Mouse (Mus musculus) CD4-positive, CD25-positive, alpha-beta regulatory T cell, adult 2 months (primary cell): ENCODE data around the gene Astn1.

Experiments
- DNase-seq: peaks from one replicate; pipeline ENCODE4 v3.0.0-alpha.2; 2012; ENCODE audit warnings: low read depth, low spot score

Astn1 gene

DNA sequence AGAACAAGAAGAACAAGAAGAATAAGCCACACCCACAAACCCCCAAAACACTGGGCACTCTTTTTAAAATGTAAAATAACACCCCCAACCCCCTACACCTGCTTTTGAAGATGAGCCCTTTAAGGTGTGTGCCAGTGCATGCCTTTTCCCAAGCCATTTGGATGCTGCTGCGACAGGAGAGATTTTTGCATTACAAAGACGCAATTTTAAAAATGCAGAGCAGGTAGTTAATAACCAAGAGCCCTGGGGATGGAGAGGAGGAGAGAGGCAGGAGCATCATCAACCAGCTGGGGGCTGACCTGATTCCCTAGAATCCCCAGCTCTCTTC is at the start of gene Astn1:
Gene Astn1 (plus strand): TSS at position 310 of the 328 bp plus-strand sequence.
- DNase-seq, result no peak

DNA sequence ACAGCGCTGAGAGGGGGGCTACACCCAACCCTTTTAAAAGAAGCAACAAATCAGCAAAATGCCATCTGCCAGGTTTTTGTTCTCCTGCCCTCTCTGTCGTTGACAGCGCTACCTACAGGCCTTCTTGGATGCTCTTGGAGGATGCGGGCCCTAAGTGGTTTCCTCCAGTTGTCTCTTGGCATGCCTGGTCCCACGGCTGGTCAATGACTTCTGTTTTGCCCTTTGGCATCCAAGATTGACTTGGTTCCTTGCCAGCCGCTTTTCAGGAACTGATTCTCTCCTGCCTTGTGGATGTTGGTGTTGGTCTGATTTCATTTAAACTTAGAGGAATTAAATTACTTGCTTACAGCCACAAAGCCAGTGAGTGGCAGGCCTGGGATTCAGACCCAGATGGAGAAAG is 38.7 kb upstream of the Astn1 start:
- DNase-seq, result no peak

DNA sequence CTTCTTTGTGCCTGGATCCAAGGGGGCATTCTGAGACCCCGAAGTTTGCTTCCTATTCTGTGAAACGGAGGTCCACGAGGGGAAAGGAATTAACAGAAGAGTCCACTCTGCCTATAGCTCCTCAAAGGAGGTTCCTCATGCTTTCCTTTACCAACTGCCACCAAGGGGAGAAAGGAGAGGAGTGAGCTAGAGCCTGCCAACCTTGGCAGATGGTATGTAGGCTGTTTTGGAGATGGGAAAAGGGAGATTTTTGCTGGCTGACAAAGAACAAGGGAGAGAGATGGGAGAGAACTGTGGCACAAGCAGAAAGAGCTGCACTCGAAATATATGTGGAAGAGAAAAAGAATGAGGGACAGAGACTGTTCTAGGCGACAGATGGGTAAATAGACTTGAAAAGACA is 33.9 kb upstream of the Astn1 start:
- DNase-seq, result no peak

DNA sequence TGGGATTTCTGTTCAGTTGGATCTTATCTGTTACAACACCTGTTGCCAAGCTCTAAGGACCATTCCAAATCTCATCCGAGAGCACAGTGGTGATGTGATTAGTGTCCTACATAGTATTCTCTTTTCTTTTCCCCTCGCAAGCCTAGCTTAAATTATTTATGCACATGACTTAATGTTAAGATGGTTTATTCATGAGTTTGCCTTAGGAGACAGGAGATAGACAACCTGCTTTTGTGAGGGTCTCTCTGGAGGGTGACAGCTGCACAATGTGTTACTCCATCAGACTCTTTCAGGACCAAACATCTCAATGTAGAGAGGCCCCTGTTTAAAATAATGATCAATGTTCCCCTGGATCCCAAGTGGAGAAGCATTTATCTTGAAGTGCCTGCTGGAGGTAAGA is 33.2 kb upstream of the Astn1 start:
- no peak for DNase-seq

DNA sequence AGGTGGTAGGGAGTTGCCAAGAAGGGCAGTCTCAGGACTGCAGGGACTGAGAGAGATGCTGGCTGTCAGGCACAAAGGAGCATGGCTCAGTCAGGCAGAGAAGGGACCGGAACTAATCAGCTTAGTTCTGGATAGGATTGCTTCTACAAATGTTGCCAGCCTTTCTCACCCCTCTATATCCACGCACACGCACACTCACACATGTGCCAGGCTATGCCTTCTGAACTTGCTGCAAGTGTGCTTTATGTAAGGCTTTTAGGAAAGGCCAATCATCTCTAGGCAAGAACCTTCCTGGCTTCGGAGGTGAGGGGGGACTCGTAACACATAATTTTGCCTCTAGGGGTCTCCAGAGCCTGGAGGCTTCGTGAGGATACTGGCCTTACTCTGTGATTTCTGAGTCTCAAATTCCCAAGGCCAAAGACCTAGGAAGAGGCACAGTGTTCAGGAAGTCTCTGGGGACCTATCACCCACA is 18.8 kb upstream of the Astn1 start:
- DNase-seq, result no peak

DNA sequence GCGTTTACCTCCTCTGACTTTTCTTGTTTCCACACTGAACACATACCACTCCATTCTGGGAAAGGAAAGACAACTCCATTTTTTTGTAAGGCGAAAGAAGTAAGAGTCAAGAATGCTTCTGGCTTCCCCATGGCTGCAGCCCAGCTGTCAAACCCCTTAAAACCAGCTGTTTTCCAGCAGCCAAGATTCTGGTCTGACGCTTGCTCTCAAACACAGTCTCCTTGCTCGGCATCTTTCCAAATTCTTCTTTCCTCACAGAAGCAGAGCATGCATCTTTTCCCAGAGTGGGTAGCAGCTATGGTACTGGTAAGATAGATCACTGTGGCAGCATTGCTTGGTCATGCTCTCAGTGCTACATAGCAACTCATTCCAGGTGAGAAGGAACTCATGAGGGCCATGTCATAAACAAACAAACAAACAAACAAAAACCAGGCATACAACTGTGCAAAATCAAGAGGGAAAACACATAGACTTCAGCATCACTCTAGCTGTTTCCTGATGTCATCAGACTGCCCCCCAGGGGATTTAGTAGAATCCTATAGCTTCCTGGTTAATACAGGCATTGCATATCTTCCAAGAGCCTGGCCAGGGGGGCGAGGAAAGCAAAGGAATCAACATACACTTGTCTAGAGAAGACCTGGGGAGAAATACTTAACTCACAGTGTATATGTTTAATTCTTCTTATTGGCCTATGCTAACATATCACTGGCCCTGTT is 8.3 kb upstream of the Astn1 start:
- DNase-seq, result no peak

DNA sequence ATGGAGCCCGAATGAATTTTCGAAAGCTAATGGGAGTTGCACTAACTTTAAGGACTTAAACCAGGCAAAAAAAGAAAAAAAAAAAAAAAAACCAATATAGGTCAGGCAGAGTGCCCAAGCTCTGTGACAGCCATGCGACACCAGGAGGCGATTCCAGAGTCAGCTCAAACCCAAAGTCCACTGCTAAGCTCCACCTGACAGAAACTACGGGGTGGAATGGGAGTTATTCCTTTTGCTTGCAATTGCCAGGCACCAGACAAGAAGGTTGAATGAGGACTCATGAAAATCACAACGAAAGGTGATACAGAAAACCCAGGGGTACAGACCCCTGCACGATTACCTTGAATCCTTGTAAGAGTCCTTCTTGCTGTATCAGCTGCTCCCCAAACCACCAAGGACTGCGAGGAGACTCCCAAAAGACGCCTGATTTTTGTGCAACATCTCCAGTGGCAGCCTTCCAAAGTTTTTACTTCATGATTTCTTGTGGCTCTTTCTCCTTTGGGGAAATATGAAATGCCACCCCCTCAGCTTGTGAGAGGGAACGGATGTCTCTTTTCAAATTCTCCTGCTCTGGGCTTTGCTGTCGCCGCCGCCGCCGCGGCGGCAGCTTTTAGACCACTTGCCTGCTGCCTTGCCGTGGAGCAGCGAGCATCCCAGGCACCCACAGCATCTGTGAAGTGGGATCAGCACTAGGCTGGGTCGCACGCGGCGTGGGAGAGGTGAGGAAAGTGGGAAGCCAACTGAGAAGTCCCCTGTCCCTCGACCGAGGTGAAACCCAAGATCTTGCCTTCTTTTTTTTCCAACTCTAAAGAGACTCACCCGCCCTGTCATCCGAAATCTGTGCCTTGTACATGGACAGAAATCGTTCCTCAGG is 6.7 kb upstream of the Astn1 start:
- DNase-seq, result no peak

DNA sequence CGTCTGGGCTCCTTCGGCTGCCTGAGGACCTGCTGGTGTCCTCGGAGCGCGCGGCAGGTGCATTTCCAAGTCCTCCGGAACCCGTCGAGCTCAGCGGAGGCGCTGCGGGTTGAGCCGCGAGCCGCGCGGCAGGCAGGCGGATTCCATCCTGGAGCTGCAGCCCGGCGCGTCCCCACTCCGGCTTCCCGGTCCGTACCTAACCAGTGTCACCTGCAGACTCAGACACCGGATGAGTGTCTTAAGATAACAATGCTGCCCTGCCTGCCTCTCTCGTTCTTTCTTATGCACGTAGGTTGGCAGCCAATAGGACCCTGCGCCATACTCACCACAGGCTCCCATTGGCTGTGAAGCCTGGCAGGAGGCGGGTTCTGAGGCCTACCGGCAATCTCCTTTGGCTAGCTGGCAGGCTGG is 6.0 kb upstream of the Astn1 start, which contains the start of gene Brinp2:
Gene Brinp2 (minus strand): TSS at position 276 of the 411 bp plus-strand sequence.
- no peak for DNase-seq

DNA sequence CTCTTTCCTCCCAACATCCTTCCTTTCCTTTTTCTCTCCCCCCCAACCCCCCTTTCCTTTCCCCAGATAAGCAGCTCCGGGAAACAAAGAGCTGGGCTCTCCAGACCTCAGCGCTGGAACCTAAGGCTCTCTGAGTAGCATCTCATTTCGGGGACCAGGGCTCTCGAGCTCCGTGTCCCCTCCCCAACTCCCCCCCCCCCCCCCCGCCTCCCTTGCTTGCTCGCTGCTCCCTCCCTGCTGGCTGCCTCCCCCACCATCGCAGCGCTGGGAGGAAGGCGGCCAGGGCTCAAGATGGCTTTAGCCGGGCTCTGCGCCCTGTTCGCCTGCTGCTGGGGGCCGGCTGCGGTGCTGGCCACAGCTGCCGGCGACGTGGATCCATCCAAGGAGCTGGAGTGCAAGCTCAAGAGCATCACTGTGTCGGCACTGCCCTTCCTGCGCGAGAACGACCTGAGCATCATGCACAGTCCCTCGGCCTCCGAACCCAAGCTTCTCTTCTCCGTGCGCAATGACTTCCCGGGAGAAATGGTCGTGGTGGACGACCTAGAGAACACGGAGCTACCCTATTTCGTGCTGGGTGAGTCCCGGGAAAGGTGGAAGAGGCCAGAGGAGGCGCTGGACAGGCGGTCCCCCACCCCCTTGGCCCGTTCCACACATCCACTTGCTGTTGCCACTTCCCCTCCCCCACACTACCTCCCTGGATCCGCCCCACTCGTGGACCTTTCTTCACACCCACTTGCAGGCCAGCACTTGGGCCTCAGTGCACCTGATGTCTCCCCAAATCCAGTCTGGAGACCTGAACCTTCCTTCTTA is 424 bp downstream of the Astn1 start:
- no peak for DNase-seq

DNA sequence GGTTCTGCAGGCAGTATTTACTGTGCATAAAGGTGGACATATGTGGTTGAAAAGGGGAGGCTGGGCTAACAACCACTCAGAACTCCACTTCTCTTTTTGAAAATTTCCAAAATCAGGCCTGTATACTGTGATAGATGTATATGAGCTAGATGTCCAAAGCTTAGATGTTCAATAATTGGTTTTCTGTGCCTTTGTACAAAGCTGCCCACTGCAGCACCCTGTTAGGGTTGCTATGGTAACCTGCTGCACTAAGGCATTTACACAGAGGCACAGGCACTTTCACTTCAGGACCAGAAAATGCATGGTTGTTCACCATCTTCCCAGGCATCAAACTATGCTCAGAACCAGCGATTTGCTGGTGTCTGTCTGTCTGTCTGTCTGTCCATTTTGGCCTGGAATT is 2.4 kb downstream of the Astn1 start:
- DNase-seq, result no peak

DNA sequence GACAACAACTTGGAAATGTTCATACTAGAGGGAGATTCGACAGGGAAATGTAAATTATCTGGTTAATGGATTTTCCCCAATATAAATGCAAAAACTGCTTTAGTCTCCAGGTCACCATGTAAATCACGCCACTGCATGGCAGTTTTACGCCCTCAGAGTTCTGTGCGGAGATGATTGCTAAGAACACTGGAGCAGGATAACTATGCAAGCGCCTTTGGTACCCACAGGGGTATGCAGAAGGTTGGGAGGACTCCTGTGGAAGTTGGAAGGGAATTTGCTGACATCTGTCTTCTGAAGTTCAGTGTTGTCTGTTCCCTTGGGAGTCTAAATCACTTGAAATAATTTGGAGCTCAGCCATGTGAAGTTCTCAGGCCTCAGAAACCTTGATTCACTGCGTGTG is 20.2 kb downstream of the Astn1 start:
- DNase-seq, result no peak

DNA sequence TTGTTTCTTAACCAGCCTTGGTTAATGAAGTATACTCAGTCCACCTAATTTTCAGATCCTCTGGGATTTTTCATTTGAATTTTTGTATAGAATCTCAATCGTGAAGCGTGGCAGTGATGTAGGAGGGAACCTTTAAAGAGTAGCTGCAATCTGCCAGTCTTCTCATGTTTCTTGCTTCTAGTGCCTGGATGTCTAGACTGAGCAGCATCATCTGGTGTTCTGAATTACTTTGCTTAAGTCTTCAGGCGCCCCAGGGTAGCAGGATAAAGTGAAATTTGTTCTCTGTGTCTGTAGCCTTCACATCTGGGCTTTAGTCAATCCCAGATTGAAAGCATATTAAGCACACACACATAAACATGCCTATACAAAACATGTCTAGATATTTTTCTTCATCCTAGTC is 21.1 kb downstream of the Astn1 start:
- no peak for DNase-seq

DNA sequence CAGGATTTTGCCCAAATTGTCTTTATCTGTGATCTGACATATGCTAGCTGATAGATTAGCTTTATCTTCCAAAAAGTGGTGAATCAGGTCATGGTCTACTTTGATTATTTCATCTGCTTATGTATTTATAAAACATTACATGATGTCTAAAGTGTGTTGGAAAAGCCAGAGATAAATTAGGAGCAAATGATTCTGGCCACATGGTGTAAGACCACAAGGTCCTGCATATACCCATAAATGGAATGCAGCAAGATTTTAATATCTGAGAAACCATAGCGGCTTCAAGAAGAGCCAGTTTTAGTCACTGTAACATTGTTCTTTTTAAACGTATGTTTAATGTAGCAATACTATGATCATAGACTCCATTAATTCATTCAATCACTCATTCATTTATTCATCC is 23.2 kb downstream of the Astn1 start:
- DNase-seq, result no peak

DNA sequence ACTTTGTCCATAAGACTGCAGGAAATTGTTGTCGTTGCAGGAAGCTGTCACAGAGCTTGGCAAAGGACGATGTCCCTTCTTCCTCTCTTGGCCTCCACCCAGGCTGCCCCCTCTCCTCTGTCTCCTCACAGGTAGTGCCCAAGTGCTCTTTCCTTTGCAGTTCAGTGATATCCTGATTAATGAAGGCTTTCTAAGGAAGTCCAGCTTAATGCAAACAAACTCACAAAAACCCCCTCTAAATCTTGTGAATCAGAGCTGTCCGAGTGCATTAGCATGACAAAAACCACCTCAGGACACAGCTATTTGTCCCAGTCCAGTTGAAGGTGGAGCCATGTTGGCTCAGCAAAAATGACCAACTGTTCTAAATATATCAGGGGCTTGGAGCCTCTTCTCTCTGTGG is 24.7 kb downstream of the Astn1 start:
- no peak for DNase-seq

DNA sequence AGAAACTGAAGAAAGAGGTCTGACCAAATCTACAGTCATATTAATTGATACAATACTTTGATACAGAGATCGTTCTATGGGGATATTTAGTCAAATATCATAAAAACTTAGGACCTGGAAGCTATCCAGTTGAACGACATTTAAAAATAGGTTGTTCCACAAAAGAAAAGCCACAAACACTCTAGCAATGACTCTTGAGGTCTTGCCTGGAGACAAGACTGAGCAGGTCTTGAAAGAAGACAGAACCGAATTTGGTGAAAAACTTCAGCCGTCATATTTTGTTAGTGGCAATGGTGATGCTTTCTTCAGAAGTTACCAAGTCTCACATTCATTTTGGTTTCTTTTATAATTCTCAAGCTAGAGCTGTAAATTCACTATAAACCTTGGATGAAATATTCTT is 26.9 kb downstream of the Astn1 start:
- no peak for DNase-seq

DNA sequence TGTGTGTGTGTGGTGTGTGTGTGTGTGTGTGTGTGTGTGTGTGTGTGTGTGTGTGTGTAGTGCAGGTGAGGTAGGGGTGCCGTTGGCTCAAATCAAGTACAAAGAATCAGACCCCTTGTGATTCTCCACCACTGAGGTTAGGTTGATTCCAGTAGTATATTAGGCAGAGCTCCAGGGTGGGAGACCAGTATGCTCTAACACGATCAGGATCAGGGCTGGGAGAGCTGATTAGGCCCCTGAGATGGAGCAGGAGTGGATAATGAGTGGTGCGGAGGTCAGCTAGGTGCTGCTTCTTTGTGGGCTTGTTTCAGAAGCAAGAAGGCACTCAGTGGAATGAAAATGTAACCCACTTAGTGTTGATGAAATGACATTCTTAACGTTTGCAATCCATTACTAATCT is 28.6 kb downstream of the Astn1 start:
- DNase-seq, result no peak

DNA sequence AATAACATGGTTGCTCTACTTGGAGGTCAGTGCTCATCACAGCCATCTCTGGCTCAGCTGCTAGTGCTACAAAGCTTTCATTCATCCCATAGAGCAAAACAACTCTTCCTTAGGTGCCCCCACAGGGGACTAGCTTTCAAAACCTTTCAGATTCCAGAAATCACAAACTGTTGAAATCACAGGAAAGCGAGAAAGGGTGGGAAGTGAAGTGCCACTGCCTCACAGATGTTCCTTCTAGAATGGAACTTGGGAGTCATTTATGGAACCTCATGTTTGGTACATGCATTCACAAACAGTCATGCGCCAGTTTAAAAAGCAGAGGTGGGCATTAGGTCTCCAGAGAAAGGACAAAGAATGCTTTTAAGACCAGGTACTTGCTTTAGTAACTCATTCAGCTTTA is 35.0 kb downstream of the Astn1 start:
- no peak for DNase-seq

DNA sequence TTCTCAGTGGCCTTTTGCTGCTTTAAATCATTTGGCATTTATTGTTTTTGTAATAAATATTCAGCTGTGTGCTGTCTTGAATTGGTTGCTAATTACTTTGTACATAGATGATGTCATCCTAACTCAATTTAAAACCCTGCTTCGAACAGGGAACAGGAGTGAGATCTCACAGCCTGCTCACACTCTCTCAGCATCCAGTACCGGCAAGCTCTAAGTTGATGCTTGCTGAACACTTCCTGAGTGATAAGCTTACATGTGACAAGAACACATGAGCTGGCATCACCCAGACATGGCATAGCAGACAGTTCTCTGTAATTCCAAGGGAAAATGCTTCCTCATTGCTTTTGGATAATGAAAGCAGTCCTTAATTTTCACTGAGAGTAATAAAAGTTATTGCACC is 38.8 kb downstream of the Astn1 start:
- no peak for DNase-seq

DNA sequence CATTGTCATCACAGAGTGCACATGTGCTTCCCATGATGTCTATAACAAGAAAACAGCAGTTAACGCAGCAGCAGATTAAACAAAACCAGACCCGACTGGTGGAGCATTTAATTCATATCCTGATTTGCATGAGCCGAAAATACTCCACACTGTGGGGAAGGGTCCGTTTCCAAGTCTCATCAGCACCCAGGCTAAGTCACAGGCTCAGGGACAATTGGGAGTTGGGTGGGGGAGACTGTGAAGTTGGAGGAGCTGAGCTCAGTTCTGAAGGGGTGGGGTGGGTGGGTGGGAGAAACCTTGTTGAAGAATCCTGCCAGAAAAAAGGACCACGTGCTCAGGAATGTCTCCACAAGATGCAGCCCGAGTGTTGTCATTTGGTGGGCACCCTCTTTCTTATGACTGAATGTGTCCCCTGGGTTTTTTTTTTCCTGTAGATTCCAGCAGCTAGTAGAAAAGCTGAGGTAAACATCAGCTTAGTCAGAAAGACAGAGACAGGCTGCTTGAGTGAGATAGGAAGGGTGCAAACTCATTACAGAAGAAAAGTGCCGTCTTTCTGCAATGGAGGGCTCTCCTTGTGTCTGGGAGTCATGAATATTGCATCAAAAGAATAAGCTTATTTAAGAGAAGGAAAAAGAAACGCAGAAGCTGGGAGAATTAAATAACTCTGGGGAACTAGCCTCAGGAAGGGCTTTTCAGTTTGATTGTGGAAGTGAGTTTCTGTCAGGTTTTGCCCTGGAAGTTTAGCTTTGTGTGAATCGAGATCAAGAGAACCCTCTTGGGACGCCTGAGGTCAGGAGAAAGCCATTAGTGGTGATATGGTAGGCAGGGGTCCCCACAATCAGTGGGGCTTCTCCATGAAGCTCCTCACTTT is 44.1 kb downstream of the Astn1 start:
- no peak for DNase-seq

DNA sequence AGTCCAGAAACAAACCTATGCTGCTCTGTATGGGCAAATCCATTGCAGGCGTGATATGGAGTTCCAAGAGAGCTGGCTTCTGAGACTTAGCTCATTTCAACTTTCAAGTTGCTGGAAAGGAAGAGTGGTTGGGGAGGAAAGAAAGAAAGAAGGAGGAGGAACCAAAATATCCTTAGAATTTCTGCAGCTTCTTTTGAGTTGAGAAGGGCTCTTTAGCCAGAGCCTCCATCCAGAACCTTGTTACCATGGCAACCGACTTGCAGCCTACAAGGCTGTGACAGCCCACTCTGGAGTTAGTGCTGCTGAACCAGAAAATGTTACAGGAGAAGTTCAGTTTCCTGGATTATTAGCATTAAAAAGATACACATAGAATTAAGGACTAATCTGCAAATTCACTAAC is 46.1 kb downstream of the Astn1 start:
- DNase-seq, result no peak

DNA sequence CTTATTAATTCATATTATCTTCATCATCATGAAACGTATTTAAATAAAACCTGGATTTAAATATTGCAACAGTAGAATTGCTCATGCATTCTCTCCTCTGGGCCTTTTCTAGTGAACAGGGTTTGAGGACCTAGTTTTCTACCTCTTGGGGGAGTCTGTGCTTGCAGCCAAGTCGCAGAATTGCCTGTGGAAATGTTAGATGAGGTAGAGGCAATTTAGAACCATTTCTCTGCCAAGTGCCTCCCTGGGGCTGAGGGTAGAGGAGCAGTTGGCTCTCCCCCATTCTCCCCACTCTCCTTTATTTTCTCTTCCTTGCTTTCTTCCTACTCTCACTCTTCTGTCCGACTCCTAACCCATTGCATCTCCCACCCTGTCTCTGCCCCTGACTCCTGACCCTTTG is 49.1 kb downstream of the Astn1 start:
- DNase-seq, result no peak
